Mouse (Mus musculus) ES-Bruce4 (cell line): ENCODE measurements at regions not wholly inside any gene's neighbourhood (a gene's known extent, or its start where the extent isn't known, plus 50 kb on each side); places are given as distances from the start of the nearest gene placed in this dataset.

ENCODE experiments used
- CTCF ChIP-seq: IDR thresholded peaks from one replicate; pipeline ENCODE4 v1.8.1; 2011; ENCODE audit warnings: low read depth, low read length
- EP300 ChIP-seq: IDR thresholded peaks from 2 replicates; pipeline ENCODE4 v1.6.1; 2011; ENCODE audit warnings: low read depth, low read length; ENCODE audit not compliant: insufficient read depth
- POLR2A ChIP-seq: IDR thresholded peaks from one replicate; pipeline ENCODE4 v1.8.1; 2011; ENCODE audit warnings: low read length; ENCODE audit not compliant: insufficient read depth

DNA sequence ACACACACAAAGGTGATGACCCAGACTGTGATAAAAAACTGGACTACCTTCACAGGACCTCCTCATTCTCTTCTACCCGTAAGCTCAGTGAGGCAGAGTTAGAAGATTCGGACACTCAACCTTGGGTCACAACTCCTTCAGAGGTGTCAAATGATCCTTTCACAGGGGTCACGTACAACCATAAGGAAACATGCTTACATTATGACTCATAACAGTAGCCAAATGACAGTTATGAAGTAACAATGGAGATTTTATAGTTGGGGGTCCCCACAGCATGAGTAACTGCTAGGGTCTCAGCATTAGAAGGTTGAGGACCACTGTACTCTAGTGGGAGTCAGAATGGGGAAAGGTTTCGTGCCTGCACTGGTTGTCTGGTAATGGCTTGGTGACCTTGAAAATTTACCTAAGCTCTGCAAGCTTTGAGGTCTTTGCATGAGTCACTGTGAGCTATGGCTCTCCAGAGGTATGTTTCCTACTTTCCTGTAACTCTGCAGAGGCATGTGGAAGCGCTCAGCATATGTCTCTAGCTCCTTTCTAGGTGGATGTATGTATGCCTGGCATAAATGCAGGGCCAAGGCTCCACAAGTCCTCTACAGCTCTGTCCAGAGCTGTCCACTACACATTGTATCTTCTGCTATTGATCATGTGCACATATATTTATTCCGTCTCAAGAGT lies 158.6 kb downstream of the Rap2a start:
- TF ChIP-seq CTCF: no peak
- TF ChIP-seq POLR2A: no peak
- TF ChIP-seq EP300: no peak
